Comparison of ENCODE assay signal across 9 mouse cellular contexts in the genomic region with DNA sequence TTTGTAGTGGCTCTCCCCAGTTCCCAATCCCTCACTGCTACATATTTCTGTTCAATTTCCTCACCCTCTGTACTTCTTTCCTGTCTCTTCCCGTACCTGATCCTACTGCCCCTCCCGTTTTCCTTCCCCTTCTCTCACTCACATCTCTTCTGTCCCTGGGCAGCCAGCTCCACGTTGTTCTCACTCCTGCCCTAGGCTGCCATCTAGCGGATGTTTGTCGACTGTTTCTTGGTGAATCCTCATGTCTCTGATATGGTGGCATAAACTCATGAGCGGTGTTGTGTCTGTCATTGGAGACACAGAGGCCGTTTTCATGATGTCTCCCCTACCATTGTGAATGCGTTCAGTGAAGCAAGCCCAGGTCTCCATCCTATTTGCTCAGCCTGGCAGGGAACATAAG.
DNase-seq lines count a peak whose midpoint lies in the region; ATAC-seq and TF ChIP-seq lines count a peak whose summit lies in the region.
"Had no signal": no experiment of that assay in that cellular context is flagged by ENCODE, and none has a peak within 500 bp of the region (broad histone marks: within the 10 kb centered on the region; RNA-seq: fewer than 3 reads in every experiment).

No protein-coding gene starts in this region.

- TF ChIP-seq CTCF in E14TG2a.4 (conservative IDR thresholded peaks at IDR 0.05; ENCODE audit: low read length) = peak; percentile 57
- TF ChIP-seq CTCF in liver, postnatal 0 days (IDR thresholded peaks at IDR 0.05; ENCODE audit: low read depth) = peak; percentile 88

- H3K4me1 ChIP-seq in E14TG2a.4 (replicated peaks; ENCODE audit: low read depth, low read length) = peaks cover 40% of the 10 kb centered on the region
- H3K4me1 ChIP-seq in liver, postnatal 0 days (ENCODE audit: insufficient read depth) = no peaks in the 10 kb centered on the region
- H3K4me1 ChIP-seq: heart, embryonic 15.5 days had no signal

- no peak overlapping the region for H3K4me2 ChIP-seq in liver, postnatal 0 days (ENCODE audit: low read depth, low read length)
- H3K4me2 ChIP-seq: heart, embryonic 15.5 days had no signal

- DNase-seq in adrenal gland, adult (ENCODE audit: inconsistent age in 2 of 2, low spot score in 1 of 2) = peak; percentile 40 to 81
- peak; percentile 50 to 79 for DNase-seq in cerebellum, postnatal 4 days (ENCODE audit: low spot score in 2 of 2)
- DNase-seq in gastrocnemius, postnatal 4 days (ENCODE audit: low spot score in 2 of 2) = peak; percentile 24 to 68
- DNase-seq in kidney, postnatal 10 days = peak; percentile 84
- DNase-seq in liver, postnatal 0 days = peak; percentile 73
- peak; percentile 65 for DNase-seq in ovary, postnatal 14 days (ENCODE audit: low spot score)
- peak; percentile 57 for DNase-seq in yolk sac, embryonic 10.5 days (ENCODE audit: low spot score)

- no peak overlapping the region for H3K4me3 ChIP-seq in E14TG2a.4 (replicated peaks; ENCODE audit: low read length)
- no peak overlapping the region for H3K4me3 ChIP-seq in liver, postnatal 0 days (ENCODE audit: low read depth, low read length)
- H3K4me3 ChIP-seq: heart, embryonic 15.5 days had no signal

- no peak overlapping the region for H3K9ac ChIP-seq in liver, postnatal 0 days (replicated peaks)
- H3K9ac ChIP-seq: heart, embryonic 15.5 days had no signal

- peaks cover 17% of the 10 kb centered on the region for H3K27me3 ChIP-seq in E14TG2a.4 (ENCODE audit: insufficient read depth, low read length)
- H3K27me3 ChIP-seq in liver, postnatal 0 days (ENCODE audit: insufficient read depth, low read length) = no peaks in the 10 kb centered on the region; the same call in 1 of the 2 replicates
- H3K27me3 ChIP-seq: heart, embryonic 15.5 days had no signal

- WGBS in liver, postnatal 0 days (ENCODE audit: insufficient replicate concordance) = 9% methylated on average over 8 of the region's 8 CpGs

- H3K36me3 ChIP-seq in E14TG2a.4 (ENCODE audit: insufficient read depth, low read length) = no peaks in the 10 kb centered on the region
- no peaks in the 10 kb centered on the region for H3K36me3 ChIP-seq in liver, postnatal 0 days (replicated peaks; ENCODE audit: insufficient read depth, low read length)
- H3K36me3 ChIP-seq: heart, embryonic 15.5 days had no signal

- no peaks in the 10 kb centered on the region for H3K9me3 ChIP-seq in E14TG2a.4 (ENCODE audit: low read length)
- no peaks in the 10 kb centered on the region for H3K9me3 ChIP-seq in liver, postnatal 0 days (ENCODE audit: low read length)
- H3K9me3 ChIP-seq: heart, embryonic 15.5 days had no signal

- no peak for TF ChIP-seq EP300 in liver, postnatal 0 days (IDR thresholded peaks at IDR 0.05; ENCODE audit: low read depth)

- ATAC-seq in liver, postnatal 0 days = no peak

- H3K27ac ChIP-seq in liver, postnatal 0 days (ENCODE audit: low read depth) = no peak overlapping the region
- H3K27ac ChIP-seq: heart, embryonic 15.5 days had no signal
